Mouse (Mus musculus): ENCODE data around the gene Zbtb20. TPM values are rescaled to one million over a fixed set of nuclear protein-coding genes. Genes with fewer than 3 reads are reported as not detected.

Zbtb20 gene
- 133 and 178 TPM in 2 replicates for total RNA-seq (2021)
- long read RNA-seq, partial matches to known transcripts, result 25 of 78 reads
- long read RNA-seq, other reads (novel, unspliced or antisense), result 52 of 78 reads

GRCm38 (mm10) chr16:42875852-42875980, at the start of gene Zbtb20:
Gene Zbtb20, plus strand, starts transcription at chr16:42875881.
- no peak for DNase-seq

GRCm38 (mm10) chr16:42835940-42836339, 39.7 kb upstream of the Zbtb20 start:
- no peak for DNase-seq

GRCm38 (mm10) chr16:42836404-42837120, 39.1 kb upstream of the Zbtb20 start:
- DNase-seq, result no peak

GRCm38 (mm10) chr16:42838226-42838625, 37.5 kb upstream of the Zbtb20 start:
- no peak for DNase-seq

- no peak for DNase-seq
Measured at GRCm38 (mm10) chr16:42857564-42858183, 18.0 kb upstream of the Zbtb20 start.

GRCm38 (mm10) chr16:42859251-42859650, 16.4 kb upstream of the Zbtb20 start:
- DNase-seq, result no peak

- DNase-seq, result no peak
Measured at GRCm38 (mm10) chr16:42863231-42863630, 12.4 kb upstream of the Zbtb20 start.

GRCm38 (mm10) chr16:42866061-42866460, 9.6 kb upstream of the Zbtb20 start:
- DNase-seq, result no peak

- no peak for DNase-seq
Measured at GRCm38 (mm10) chr16:42872101-42872500, 3.6 kb upstream of the Zbtb20 start.

GRCm38 (mm10) chr16:42873942-42874341, 1.7 kb upstream of the Zbtb20 start:
- no peak for DNase-seq

GRCm38 (mm10) chr16:42874456-42874855, 1.2 kb upstream of the Zbtb20 start:
- peak; percentile 24 for DNase-seq

- DNase-seq, result peak; percentile 99
Measured at GRCm38 (mm10) chr16:42874910-42875851, 500 bp upstream of the Zbtb20 start.

- peak; percentile 83 for DNase-seq
Measured at GRCm38 (mm10) chr16:42876021-42877000, 630 bp downstream of the Zbtb20 start.

- no peak for DNase-seq
Measured at GRCm38 (mm10) chr16:42880046-42880445, 4.4 kb downstream of the Zbtb20 start.

- DNase-seq, result no peak
Measured at GRCm38 (mm10) chr16:42885538-42885937, 9.9 kb downstream of the Zbtb20 start.

- no peak for DNase-seq
Measured at GRCm38 (mm10) chr16:42885964-42886363, 10.3 kb downstream of the Zbtb20 start.

GRCm38 (mm10) chr16:42897125-42897693, 21.5 kb downstream of the Zbtb20 start:
- no peak for DNase-seq

GRCm38 (mm10) chr16:42900328-42900727, 24.6 kb downstream of the Zbtb20 start:
- no peak for DNase-seq

- DNase-seq, result peak; percentile 16
Measured at GRCm38 (mm10) chr16:42907283-42907701, 31.6 kb downstream of the Zbtb20 start.

GRCm38 (mm10) chr16:42908381-42908780, 32.7 kb downstream of the Zbtb20 start:
- no peak for DNase-seq

GRCm38 (mm10) chr16:42908896-42909295, 33.2 kb downstream of the Zbtb20 start:
- DNase-seq, result no peak

GRCm38 (mm10) chr16:42910016-42910415, 34.3 kb downstream of the Zbtb20 start:
- no peak for DNase-seq
